Mouse (Mus musculus) kidney, adult 8-10 months (tissue): ENCODE measurements around the gene Osbpl6.
A peak's percentile ranks its signal among the peaks of the same experiment; 100 is the strongest.
"Not testable (repeated sequence)": the region's sequence is repeated elsewhere in the genome, so short reads cannot be mapped to it uniquely, and the experiment has no call there.

Source experiments
- DNase-seq, 2 experiments: peaks; one replicate each; pipeline ENCODE4 v3.0.0; 2022

Gene Osbpl6

GRCm38 (mm10) chr2:76585090-76585489 lies 178.8 kb downstream of the Osbpl6 start:
- DNase-seq, result peak in 1 of 2 experiments; percentile 15

- DNase-seq, result no peak
Observed at GRCm38 (mm10) chr2:76586906-76587305, 180.6 kb downstream of the Osbpl6 start.

GRCm38 (mm10) chr2:76590221-76590620 lies 183.9 kb downstream of the Osbpl6 start:
- DNase-seq, result no peak

- DNase-seq, result peak in 1 of 2 experiments; percentile 7
Observed at GRCm38 (mm10) chr2:76592401-76592924, 186.2 kb downstream of the Osbpl6 start.

- no peak for DNase-seq
Observed at GRCm38 (mm10) chr2:76597521-76597920, 191.2 kb downstream of the Osbpl6 start.

GRCm38 (mm10) chr2:76599214-76599613 lies 192.9 kb downstream of the Osbpl6 start:
- DNase-seq, result no peak

GRCm38 (mm10) chr2:76602256-76602655 lies 195.9 kb downstream of the Osbpl6 start:
- no peak for DNase-seq

- no peak for DNase-seq
Observed at GRCm38 (mm10) chr2:76606704-76607103, 200.4 kb downstream of the Osbpl6 start.

- DNase-seq, result no peak
Observed at GRCm38 (mm10) chr2:76610326-76611104, 204.2 kb downstream of the Osbpl6 start.

- DNase-seq, result no peak
Observed at GRCm38 (mm10) chr2:76611996-76612395, 205.7 kb downstream of the Osbpl6 start.

GRCm38 (mm10) chr2:76618078-76618477 lies 211.8 kb downstream of the Osbpl6 start:
- DNase-seq, result peak; percentile 21 to 37

GRCm38 (mm10) chr2:76620188-76620587 lies 213.9 kb downstream of the Osbpl6 start:
- no peak for DNase-seq

GRCm38 (mm10) chr2:76621724-76622123 lies 215.4 kb downstream of the Osbpl6 start:
- no peak for DNase-seq

- not testable (repeated sequence) for DNase-seq
Observed at GRCm38 (mm10) chr2:76622316-76622715, 216.0 kb downstream of the Osbpl6 start.

GRCm38 (mm10) chr2:76630293-76630692 lies 224.0 kb downstream of the Osbpl6 start:
- no peak for DNase-seq

GRCm38 (mm10) chr2:76631600-76631999 lies 225.3 kb downstream of the Osbpl6 start:
- DNase-seq, result no peak

- no peak for DNase-seq
Observed at GRCm38 (mm10) chr2:76639637-76640036, 233.3 kb downstream of the Osbpl6 start.

- no peak for DNase-seq
Observed at GRCm38 (mm10) chr2:76643801-76644200, 237.5 kb downstream of the Osbpl6 start.

GRCm38 (mm10) chr2:76647441-76647869 lies 241.1 kb downstream of the Osbpl6 start:
- no peak for DNase-seq

GRCm38 (mm10) chr2:76647883-76648570 lies 241.7 kb downstream of the Osbpl6 start, which contains the start of the genes Prkra and Pjvk:
Prkra (minus strand) TSS chr2:76648015.
Pjvk (plus strand) TSS chr2:76648476.
- DNase-seq, result peak; percentile 98 to 100

- no peak for DNase-seq
Observed at GRCm38 (mm10) chr2:76648666-76649141, 242.4 kb downstream of the Osbpl6 start.
